Mouse (Mus musculus) cerebellum, adult 2 months (tissue): ENCODE data around the gene Sdc3.

ENCODE experiments used
- CTCF ChIP-seq: fragments of 200-500 bp; IDR thresholded peaks from 2 replicates; pipeline ENCODE4 v1.5.1; 2011; ENCODE audit warnings: low read depth, mild to moderate bottlenecking, control low read depth, low read length, moderate library complexity, borderline replicate concordance; ENCODE audit not compliant: insufficient read depth
- POLR2A ChIP-seq: fragments of 200-500 bp; IDR thresholded peaks from 2 replicates; pipeline ENCODE4 v1.6.1; 2011; ENCODE audit warnings: low read length, control low read depth, borderline replicate concordance; ENCODE audit not compliant: insufficient read depth

- TF ChIP-seq CTCF (no peak), POLR2A (no peak)
Observed at GRCm38 (mm10) chr4:130799118-130799517, 6.8 kb downstream of the Sdc3 start.
